Mouse (Mus musculus): Measurements from ENCODE around the gene Txk.

- no peak for TF ChIP-seq GATA1 (IDR thresholded peaks at IDR 0.05; ENCODE audit: borderline replicate concordance, low read length)
- no peak for TF ChIP-seq FLI1 (IDR thresholded peaks at IDR 0.05; ENCODE audit: low read length)
Observed at GRCm38 (mm10) chr5:72664854-72665253, 87.7 kb downstream of the Txk start.
